Mouse (Mus musculus) granulocyte monocyte progenitor cell, adult 5-6 weeks (primary cell): ENCODE measurements around the gene Rpl22. TPM values are rescaled to one million over a fixed set of nuclear protein-coding genes. Genes with fewer than 3 reads are reported as not detected.

Experiments
- ATAC-seq: replicated peaks from 2 replicates; pipeline ENCODE4 v1.8.0; 2016; ENCODE audit warnings: mild to moderate bottlenecking, moderate TSS enrichment, inconsistent platforms; ENCODE audit not compliant: poor library complexity, severe bottlenecking
- total RNA-seq, 2 experiments: library from RNA; stranded (forward) in 1 of 2; stranded (reverse) in 1 of 2; fragments of 200-712, 200-1000 nt in 1 of 2; fragments of >200 nt in 1 of 2; fragmentation: Nextera tagmentation in 1 of 2; gene quantifications; 2 replicates each; pipeline ENCODE4 v1.2.3; 2014 to 2017

Gene Rpl22
- total RNA-seq, 2 experiments from 2014 or later: 1,942 to 2,435 TPM

- ATAC-seq: no peak
Measured at GRCm38 (mm10) chr4:152296371-152296770, 29.2 kb upstream of the Rpl22 start.

- peak; percentile 81 for ATAC-seq
Measured at GRCm38 (mm10) chr4:152296874-152297861, 28.4 kb upstream of the Rpl22 start, which contains the start of gene Icmt. TSS of gene Icmt (plus strand) at chr4:152297227.

GRCm38 (mm10) chr4:152298836-152299235 lies 26.7 kb upstream of the Rpl22 start:
- no peak for ATAC-seq

- ATAC-seq: no peak
Measured at GRCm38 (mm10) chr4:152300375-152300774, 25.2 kb upstream of the Rpl22 start.

- no peak for ATAC-seq
Measured at GRCm38 (mm10) chr4:152302012-152302411, 23.5 kb upstream of the Rpl22 start.

GRCm38 (mm10) chr4:152303172-152303571 lies 22.4 kb upstream of the Rpl22 start:
- no peak for ATAC-seq

GRCm38 (mm10) chr4:152304685-152305084 lies 20.9 kb upstream of the Rpl22 start:
- ATAC-seq: no peak

GRCm38 (mm10) chr4:152305991-152306390 lies 19.6 kb upstream of the Rpl22 start:
- no peak for ATAC-seq

- ATAC-seq: no peak
Measured at GRCm38 (mm10) chr4:152307542-152307941, 18.0 kb upstream of the Rpl22 start.

- no peak for ATAC-seq
Measured at GRCm38 (mm10) chr4:152312186-152312585, 13.4 kb upstream of the Rpl22 start.

- peak; percentile 23 for ATAC-seq
Measured at GRCm38 (mm10) chr4:152313211-152313632, 12.3 kb upstream of the Rpl22 start.

- no peak for ATAC-seq
Measured at GRCm38 (mm10) chr4:152313934-152314333, 11.6 kb upstream of the Rpl22 start.

- peak; percentile 59 for ATAC-seq
Measured at GRCm38 (mm10) chr4:152315498-152316213, 9.9 kb upstream of the Rpl22 start.

GRCm38 (mm10) chr4:152317631-152318033 lies 7.9 kb upstream of the Rpl22 start:
- no peak for ATAC-seq

- peak; percentile 79 for ATAC-seq
Measured at GRCm38 (mm10) chr4:152318517-152319234, 6.9 kb upstream of the Rpl22 start, which contains the start of gene Rnf207. TSS of gene Rnf207 (minus strand) at chr4:152318993.

- no peak for ATAC-seq
Measured at GRCm38 (mm10) chr4:152321464-152321863, 4.1 kb upstream of the Rpl22 start.

- ATAC-seq: peak; percentile 1; the same call in 1 of the 2 replicates
Measured at GRCm38 (mm10) chr4:152324641-152325562, 640 bp upstream of the Rpl22 start.

GRCm38 (mm10) chr4:152326543-152326942 lies 1.0 kb downstream of the Rpl22 start:
- ATAC-seq: no peak

- ATAC-seq: 0 out of 2 replicates have a peak, but pooled peaks have one; percentile 12
Measured at GRCm38 (mm10) chr4:152328691-152329090, 3.1 kb downstream of the Rpl22 start.
